Mouse (Mus musculus): ENCODE data around the gene Gm9837.

Gene Gm9837

DNA sequence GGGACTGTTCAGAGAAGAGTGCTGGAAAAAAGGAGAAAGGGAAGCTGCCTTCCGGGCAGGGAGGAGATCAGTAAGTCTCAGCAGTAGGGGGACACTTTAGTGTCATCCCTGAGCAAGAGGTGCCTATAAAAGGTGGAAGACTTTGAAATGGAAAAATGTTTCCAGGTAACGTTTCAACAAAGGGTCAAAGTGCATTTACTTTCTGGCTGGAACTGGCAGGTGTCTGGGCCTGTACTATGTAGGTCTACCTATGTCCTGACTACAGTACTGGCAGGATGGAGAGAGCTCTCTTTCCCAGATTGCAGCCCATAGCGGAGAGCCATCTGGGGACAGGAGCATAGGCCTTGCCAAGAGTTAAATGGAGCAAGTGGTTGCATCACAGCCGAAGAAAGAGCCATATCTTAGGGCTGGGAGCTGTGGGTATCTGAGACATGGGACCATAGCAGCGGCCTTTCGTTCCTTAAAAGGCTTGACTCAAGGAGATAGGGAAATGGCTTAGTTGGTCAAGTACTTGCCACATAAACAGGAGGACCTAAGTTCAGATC, 44.5 kb downstream of the Gm9837 start:
- no peak for DNase-seq (ENCODE audit: low read depth)

- DNase-seq (ENCODE audit: low read depth), result no peak
These were observed 45.0 kb downstream of the Gm9837 start for GRCm38 (mm10) chr11:53425251-53425650.

GRCm38 (mm10) chr11:53424826-53425225, 45.5 kb downstream of the Gm9837 start:
- no peak for DNase-seq (ENCODE audit: low read depth)

GRCm38 (mm10) chr11:53423036-53423435, 47.2 kb downstream of the Gm9837 start, which contains the start of gene Leap2:
Gene Leap2 (minus strand): TSS chr11:53423170.
- no peak for DNase-seq (ENCODE audit: low read depth)
